Mouse (Mus musculus): ENCODE measurements around the gene Cbx5. TPM values are rescaled to one million over a fixed set of nuclear protein-coding genes. Genes with fewer than 3 reads are reported as not detected.
"Not testable (repeated sequence)": the region's sequence is repeated elsewhere in the genome, so short reads cannot be mapped to it uniquely, and the experiment has no call there.

The Cbx5 gene
- polyA plus RNA-seq, 1 experiment from 2014 or later = 124 TPM

DNA sequence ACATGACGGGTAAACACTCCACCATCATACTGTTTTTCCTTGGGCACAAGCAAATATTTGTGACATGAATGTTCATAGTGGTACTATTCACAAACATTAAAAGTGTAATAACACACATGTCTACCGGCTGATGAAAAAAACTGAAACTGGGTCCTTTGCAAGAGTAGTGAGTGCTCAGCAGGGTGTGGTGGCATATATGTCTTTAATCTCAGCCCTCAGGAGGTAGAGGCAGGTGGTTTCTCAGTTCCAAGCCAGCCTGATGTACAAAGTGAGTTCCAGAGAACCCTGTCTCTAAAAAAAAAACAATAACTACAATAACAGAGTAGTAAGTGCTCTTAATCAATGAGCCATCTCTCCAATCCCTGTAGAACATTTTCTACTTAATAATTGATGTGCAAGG, 25.2 kb upstream of the Cbx5 start:
- H3K9ac ChIP-seq = no peak overlapping the region
- H3K4me1 ChIP-seq = 0 out of 2 replicates have a peak, but pooled peaks cover 5% of the 10 kb centered on the region
- no peaks in the 10 kb centered on the region for H3K27me3 ChIP-seq
- no peak for ATAC-seq (replicated peaks; ENCODE audit: low FRiP score)
- 86% methylated on average over 2 of the region's 2 CpGs for WGBS
- H3K27ac ChIP-seq = no peak overlapping the region
- no peaks in the 10 kb centered on the region for H3K9me3 ChIP-seq (replicated peaks)
- no peaks in the 10 kb centered on the region for H3K36me3 ChIP-seq
- H3K4me2 ChIP-seq = no peak overlapping the region
- no peak overlapping the region for H3K4me3 ChIP-seq (replicated peaks)

DNA sequence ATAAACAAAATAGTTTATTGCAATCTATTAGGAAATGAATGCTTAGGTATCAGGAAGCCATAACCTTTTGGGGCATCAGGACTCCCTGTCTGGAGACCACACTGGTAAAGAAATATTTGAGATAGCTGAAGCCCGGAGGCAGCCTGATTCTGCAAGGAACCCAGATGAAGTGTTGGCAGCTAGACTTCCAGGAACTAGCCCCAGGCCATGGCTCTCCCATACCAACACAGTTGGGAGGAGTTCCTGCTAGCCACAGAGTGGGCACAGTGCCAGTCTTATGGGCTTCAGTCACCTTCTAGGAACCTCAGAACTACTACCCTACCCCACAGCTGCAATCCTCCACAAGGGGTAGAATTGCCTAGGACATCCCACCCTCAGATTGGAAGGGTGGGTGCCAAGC, 20.4 kb upstream of the Cbx5 start:
- 47% methylated on average over 1 of the region's 1 CpGs for WGBS
- peaks cover 26% of the 10 kb centered on the region for H3K4me1 ChIP-seq
- H3K27ac ChIP-seq = no peak overlapping the region
- H3K9ac ChIP-seq = no peak overlapping the region
- H3K27me3 ChIP-seq = no peaks in the 10 kb centered on the region
- ATAC-seq (replicated peaks; ENCODE audit: low FRiP score) = no peak
- H3K36me3 ChIP-seq = no peaks in the 10 kb centered on the region
- H3K4me2 ChIP-seq = no peak overlapping the region
- no peaks in the 10 kb centered on the region for H3K9me3 ChIP-seq (replicated peaks)
- no peak overlapping the region for H3K4me3 ChIP-seq (replicated peaks)

DNA sequence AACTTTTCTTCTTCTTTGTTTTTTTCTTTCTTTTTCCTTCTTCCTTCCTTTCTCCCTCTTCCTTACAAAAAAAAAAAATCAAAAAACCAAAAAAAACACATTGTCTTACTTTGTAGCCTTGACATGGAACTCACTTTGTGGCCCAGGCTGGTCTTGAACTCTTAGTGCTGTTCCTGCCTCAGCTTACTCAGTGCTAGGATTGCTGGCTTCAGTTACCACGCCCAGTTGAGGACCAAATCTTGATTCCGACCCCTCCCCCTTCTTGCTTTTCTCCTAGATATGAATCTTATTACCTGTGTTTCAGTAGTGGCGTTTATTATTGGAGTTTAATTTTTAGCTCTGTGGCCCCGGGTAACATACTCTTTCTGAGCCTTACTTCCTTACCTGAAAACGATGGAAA, 19.5 kb upstream of the Cbx5 start:
- no peaks in the 10 kb centered on the region for H3K36me3 ChIP-seq
- H3K27me3 ChIP-seq = no peaks in the 10 kb centered on the region
- no peak overlapping the region for H3K9ac ChIP-seq
- no peak overlapping the region for H3K27ac ChIP-seq
- WGBS = 78% methylated on average over 5 of the region's 5 CpGs
- no peak overlapping the region for H3K4me3 ChIP-seq (replicated peaks)
- no peak overlapping the region for H3K4me2 ChIP-seq
- no peak for ATAC-seq (replicated peaks; ENCODE audit: low FRiP score)
- peaks cover 33% of the 10 kb centered on the region for H3K4me1 ChIP-seq
- H3K9me3 ChIP-seq (replicated peaks) = no peaks in the 10 kb centered on the region

DNA sequence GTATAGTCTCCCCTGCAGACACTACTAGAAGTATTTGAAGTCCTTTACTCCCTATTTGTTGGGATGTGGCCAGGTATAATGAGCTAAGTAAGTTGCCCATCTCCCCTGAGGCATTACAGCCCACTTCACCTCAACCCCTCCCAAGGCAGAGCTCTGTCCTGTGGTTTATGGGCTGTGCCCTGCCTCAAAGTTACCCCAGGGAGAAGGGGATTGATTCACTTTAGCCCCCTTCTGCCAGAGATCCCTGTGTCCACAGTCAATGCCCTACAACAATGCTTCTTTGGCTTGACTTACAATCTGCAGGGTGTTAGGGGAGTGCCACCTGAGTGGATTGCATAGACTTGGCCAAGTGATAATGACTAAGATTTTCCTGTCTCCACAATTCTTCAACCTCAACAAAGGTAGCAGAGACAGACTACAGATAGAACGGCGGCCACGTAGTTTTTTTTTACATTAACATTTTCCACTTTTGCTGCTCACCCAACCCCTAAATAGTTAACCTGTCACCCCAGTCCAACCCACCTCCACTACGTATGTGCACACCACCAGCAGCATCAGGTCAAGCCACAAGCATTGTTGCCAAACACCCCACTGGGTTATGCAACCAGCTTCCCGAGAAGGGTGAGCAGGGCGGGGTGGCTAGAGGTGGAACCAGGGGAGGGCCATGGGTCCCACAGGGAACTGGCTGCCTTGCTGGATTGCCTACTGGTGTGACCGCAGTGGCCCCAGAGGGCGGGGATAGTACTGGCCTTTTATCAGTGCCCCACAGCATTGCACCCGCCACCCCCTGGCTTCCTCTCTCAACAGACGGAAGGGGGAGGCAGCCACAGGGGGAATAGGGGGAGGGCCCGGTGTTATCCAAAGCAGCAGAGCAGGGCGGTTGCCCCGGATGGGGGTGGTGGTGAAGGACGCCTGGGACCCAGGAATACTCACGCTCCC, 18.4 kb upstream of the Cbx5 start, which contains the start of gene Nfe2:
TSS of gene Nfe2 (minus strand) at position 614 of the 939 bp plus-strand sequence.
- Histone ChIP-seq H3K36me3 (no peaks in the 10 kb centered on the region), H3K27ac (no peak within 1 kb of the TSS), H3K4me1 (peaks cover 33% of the 10 kb centered on the region), H3K4me2 (peak within 1 kb of the TSS; percentile 52), H3K4me3 (replicated peaks) (peak within 1 kb of the TSS; percentile 15), H3K9ac (no peak within 1 kb of the TSS), H3K27me3 (no peaks in the 10 kb centered on the region), H3K9me3 (replicated peaks) (no peaks in the 10 kb centered on the region)
- peak; percentile 86 for ATAC-seq (replicated peaks; ENCODE audit: low FRiP score)
- 14% methylated on average over 15 of the region's 15 CpGs for WGBS

DNA sequence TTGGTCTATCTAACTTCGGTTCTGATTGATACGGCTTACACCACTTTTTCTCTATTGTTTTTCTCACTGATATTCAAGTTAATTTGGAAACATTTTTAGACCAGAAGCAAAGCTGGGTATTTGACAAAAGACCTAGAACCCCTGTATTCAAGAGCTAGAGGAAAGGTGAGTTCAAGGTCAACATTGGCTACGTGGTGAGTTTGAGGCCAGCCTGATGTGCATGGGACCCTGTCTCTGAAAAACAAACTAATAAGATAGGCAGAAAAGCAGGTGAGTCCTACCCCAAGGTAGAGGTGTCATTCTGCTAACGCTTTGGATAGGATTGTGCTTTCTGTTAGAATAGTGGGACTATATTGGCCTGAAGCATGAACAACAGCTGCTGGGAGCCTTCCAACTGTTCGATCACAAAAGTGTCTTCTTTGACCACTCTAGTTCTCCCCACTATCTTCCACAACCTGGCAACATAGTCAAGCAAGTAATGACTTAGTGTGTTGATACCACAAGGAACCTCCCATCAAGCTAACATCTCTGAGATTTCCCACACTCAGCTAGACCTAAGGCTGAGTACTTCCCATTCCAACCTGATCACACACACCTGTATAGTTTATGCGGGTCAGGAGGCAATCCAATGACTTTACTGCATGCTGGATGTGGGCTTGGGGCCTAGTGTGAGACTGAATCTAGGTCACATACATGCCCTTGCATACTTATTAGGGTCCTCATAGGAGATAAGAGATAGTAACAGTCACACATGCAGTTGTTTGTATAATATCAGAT, 16.8 kb upstream of the Cbx5 start:
- Histone ChIP-seq H3K4me2 (no peak overlapping the region), H3K9me3 (replicated peaks) (no peaks in the 10 kb centered on the region), H3K27ac (no peak overlapping the region), H3K27me3 (no peaks in the 10 kb centered on the region), H3K4me1 (peaks cover 33% of the 10 kb centered on the region), H3K36me3 (no peaks in the 10 kb centered on the region), H3K4me3 (replicated peaks) (no peak overlapping the region), H3K9ac (no peak overlapping the region)
- ATAC-seq (replicated peaks; ENCODE audit: low FRiP score) = no peak
- 87% methylated on average over 6 of the region's 6 CpGs for WGBS

DNA sequence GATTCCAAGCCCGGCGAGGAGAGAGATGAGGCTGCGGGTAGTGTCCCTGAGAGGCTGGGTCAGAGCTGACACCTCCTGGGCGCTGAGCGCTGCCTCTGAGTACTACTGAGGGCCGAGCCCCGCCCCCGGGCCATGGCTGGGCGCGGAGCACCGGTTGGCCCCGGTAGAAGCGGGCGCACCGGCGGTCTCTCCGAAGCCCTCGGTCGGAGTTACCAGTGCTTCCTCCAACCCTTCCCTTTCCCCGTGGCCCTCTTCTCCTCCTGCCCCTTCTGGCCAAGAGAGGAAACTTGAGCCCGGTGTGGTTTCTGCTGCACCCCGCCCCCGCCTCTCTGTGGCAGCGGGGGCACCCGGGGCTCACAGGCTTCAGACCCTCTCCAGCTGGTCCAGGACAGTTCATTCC, 15.6 kb upstream of the Cbx5 start:
- peak overlapping the region; percentile 50 for H3K4me3 ChIP-seq (replicated peaks)
- peak overlapping the region; percentile 85 for H3K4me2 ChIP-seq
- H3K27me3 ChIP-seq = no peaks in the 10 kb centered on the region
- 0 out of 2 replicates have a peak, but pooled peaks cover 4% of the 10 kb centered on the region for H3K36me3 ChIP-seq
- peak overlapping the region; percentile 61 for H3K9ac ChIP-seq
- ATAC-seq (replicated peaks; ENCODE audit: low FRiP score) = peak; percentile 71
- H3K4me1 ChIP-seq = peaks cover 32% of the 10 kb centered on the region
- no peaks in the 10 kb centered on the region for H3K9me3 ChIP-seq (replicated peaks)
- H3K27ac ChIP-seq = peak overlapping the region; percentile 87
- 0% methylated on average over 24 of the region's 25 CpGs for WGBS

DNA sequence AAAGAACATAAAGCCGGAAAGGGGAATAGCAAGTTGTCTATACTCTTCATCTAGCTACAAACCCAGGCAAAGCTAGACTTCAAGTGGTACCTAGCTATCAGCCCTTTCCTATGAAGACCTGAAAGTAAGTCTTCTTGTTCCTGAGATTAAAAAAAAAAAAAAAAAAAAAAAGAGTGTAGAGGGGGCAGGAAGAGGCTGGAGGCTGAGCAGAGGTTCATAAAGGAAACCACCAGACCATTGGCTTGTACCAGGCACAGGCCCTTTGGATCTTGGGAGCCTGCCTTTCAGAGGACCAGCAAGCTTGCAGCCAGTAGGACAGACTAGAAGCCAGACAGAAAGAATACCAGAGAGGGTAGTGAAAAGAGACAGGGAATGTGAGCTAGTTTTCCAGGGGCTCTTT, 13.7 kb upstream of the Cbx5 start:
- no peak overlapping the region for H3K4me3 ChIP-seq (replicated peaks)
- no peak for ATAC-seq (replicated peaks; ENCODE audit: low FRiP score)
- no peak overlapping the region for H3K27ac ChIP-seq

DNA sequence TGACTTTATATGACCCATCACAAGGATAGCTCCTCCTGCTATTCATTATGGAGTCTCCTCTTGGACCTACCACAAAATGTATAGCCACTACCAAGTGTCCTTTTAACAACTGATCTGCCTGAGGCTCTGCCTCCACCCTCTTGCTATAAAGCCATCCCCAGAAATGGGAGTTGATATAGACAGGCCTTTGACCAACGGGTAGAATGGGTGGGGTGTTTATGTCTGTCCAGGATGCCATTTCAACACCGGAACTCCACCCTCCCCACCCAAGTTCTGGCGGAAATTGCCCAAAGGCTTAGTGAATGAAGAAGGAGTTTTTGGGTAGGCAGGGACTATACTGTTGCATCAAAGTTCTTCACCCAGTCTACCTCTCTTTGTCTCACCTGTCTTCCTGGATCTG, 13.0 kb upstream of the Cbx5 start:
- no peak overlapping the region for H3K27ac ChIP-seq
- no peak overlapping the region for H3K4me2 ChIP-seq
- ATAC-seq (replicated peaks; ENCODE audit: low FRiP score) = no peak
- no peaks in the 10 kb centered on the region for H3K27me3 ChIP-seq
- H3K4me1 ChIP-seq = peaks cover 22% of the 10 kb centered on the region
- no peaks in the 10 kb centered on the region for H3K9me3 ChIP-seq (replicated peaks)
- no peak overlapping the region for H3K9ac ChIP-seq
- WGBS = 83% methylated on average over 3 of the region's 3 CpGs
- peaks cover 19% of the 10 kb centered on the region for H3K36me3 ChIP-seq
- no peak overlapping the region for H3K4me3 ChIP-seq (replicated peaks)

More for the DNA sequence above, 13.7 kb upstream of the Cbx5 start:
- Histone ChIP-seq H3K36me3 (peaks cover 12% of the 10 kb centered on the region), H3K9me3 (replicated peaks) (no peaks in the 10 kb centered on the region), H3K9ac (no peak overlapping the region), H3K4me2 (no peak overlapping the region), H3K4me1 (peaks cover 28% of the 10 kb centered on the region), H3K27me3 (no peaks in the 10 kb centered on the region)
- 96% methylated on average over 1 of the region's 1 CpGs for WGBS

DNA sequence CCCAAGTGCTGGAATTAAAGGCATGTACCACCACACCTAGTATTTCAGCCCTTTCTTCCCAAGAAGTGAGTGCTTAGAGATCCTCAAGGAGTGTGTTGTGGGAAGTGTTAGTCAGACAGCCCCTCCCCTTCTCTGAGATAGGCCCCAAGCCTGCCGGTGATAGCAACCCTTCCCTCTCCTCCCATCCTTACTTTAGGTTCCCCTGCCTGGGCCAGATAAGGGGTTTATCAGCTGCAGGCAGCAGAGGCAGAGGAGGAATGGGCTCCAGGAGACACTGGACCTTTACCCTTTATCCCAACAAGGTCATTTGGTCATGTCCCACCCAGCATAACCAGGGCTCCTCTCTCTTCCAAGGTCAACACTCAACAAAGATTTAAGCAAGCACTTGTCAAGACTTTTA, 12.0 kb upstream of the Cbx5 start:
- Histone ChIP-seq H3K4me2 (no peak overlapping the region), H3K27me3 (no peaks in the 10 kb centered on the region), H3K36me3 (peaks cover 29% of the 10 kb centered on the region), H3K9me3 (replicated peaks) (no peaks in the 10 kb centered on the region), H3K4me3 (replicated peaks) (no peak overlapping the region), H3K9ac (no peak overlapping the region), H3K4me1 (peaks cover 19% of the 10 kb centered on the region), H3K27ac (no peak overlapping the region)
- 0 out of 2 replicates have a peak, but pooled peaks have one; percentile 23 for ATAC-seq (replicated peaks; ENCODE audit: low FRiP score)
- 65% methylated on average over 1 of the region's 1 CpGs for WGBS

DNA sequence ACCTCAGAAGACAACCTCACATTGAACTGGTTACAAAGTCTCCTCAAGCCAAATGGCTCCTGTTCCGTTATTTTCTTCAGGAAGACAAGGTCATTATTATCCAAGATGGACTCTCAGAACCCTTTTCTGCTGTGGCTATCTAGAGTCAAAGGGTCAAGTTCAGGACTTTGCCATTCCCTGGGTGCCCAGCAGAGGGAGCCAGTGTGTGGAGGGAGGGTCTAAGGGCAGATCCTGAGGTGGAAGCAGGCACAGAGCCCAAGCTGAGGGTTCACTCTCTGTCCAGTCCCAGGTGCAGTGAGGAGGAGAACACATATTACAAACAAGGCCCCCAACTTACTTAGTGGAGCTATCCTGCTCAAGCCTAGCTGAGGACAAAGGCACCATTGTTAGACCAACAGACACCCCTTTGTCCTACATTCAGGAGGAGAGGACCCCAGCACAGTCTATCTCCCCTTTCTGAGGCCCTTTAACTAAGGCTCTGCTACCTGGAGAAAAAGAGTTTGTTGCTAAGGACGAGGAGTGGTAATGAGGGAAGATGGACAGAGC, 10.7 kb upstream of the Cbx5 start:
- 0 out of 2 replicates have a peak overlapping the region, but pooled peaks have one; percentile 16 for H3K27ac ChIP-seq
- WGBS = 24% methylated on average over 2 of the region's 2 CpGs

DNA sequence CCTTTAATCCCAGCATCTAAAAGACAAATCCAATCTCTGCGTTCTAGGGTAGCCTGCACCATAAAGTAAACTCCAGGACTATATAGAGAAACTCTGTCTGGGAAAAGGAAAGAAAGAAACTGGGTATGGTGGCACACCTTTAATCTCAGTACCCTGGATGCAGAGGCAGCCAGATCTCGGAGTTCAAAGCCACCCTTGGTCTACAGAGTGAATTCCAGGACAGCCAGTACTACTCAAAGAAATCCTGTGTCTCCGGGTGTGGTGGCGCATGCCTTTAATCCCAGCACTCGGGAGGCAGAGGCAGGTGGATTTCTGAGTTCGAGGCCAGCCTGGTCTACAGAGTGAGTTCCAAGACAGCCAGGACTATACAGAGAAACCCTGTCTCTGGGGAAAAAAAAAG, 9.9 kb upstream of the Cbx5 start:
- not testable (repeated sequence) for H3K27ac ChIP-seq; H3K9ac ChIP-seq; H3K27me3 ChIP-seq; ATAC-seq (replicated peaks; ENCODE audit: low FRiP score); H3K9me3 ChIP-seq (replicated peaks); H3K4me3 ChIP-seq (replicated peaks); H3K4me2 ChIP-seq
- Histone ChIP-seq H3K4me1 (peaks cover 14% of the 10 kb centered on the region), H3K36me3 (peaks cover 48% of the 10 kb centered on the region)
- WGBS = 88% methylated on average over 6 of the region's 6 CpGs

More for the DNA sequence above, 10.7 kb upstream of the Cbx5 start:
- Histone ChIP-seq H3K36me3 (peaks cover 43% of the 10 kb centered on the region), H3K4me2 (no peak overlapping the region), H3K4me3 (replicated peaks) (no peak overlapping the region; the same call in 1 of the 2 replicates), H3K4me1 (peaks cover 18% of the 10 kb centered on the region), H3K9me3 (replicated peaks) (no peaks in the 10 kb centered on the region), H3K9ac (no peak overlapping the region), H3K27me3 (no peaks in the 10 kb centered on the region)
- no peak for ATAC-seq (replicated peaks; ENCODE audit: low FRiP score)
